Mouse (Mus musculus): Measurements from ENCODE around the gene Ascl1. TPM values are rescaled to one million over a fixed set of nuclear protein-coding genes. Genes with fewer than 3 reads are reported as not detected.

Gene Ascl1
- polyA plus RNA-seq (2012; rRNA removed) = 0.14 and 0.15 TPM in 2 replicates

DNA sequence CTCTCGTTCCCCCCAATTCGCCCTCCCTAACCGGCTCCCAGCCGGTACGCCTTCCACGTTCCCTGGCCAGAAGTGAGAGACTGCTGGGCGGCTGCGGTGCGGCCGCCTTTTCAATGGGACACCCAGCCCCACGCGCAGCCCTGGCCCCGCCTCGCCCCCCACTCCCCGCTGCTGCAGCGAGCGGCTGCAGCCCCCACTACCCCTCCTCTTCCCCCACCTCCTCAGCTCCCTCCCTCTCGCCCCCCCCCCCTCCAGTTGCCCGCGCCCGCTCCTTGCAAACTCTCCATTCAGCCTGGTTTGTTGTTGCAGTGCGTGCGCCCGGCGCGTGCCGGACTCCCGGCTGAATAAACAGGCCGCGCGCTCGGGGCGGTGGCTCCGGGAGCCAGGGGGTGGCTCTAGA, at the start of gene Ascl1:
TSS of gene Ascl1 (minus strand) at position 85 of the 400 bp plus-strand sequence.
- TF ChIP-seq POLR2A (IDR thresholded peaks at IDR 0.05; ENCODE audit: low read depth, low read length) (no peak), CTCF (conservative IDR thresholded peaks at IDR 0.05; ENCODE audit: insufficient read depth, insufficient read length, low read depth, low read length) (no peak)
- peak within 1 kb of the TSS; percentile 48 for H3K4me3 ChIP-seq (ENCODE audit: insufficient read depth, low read depth, low read length)
- no peak for DNase-seq
- H3K4me1 ChIP-seq (ENCODE audit: control insufficient read depth, insufficient read depth, low read length) = no peaks in the 10 kb centered on the region; the same call in 1 of the 2 replicates
- peaks cover 7% of the 10 kb centered on the region for H3K27me3 ChIP-seq (replicated peaks; ENCODE audit: control insufficient read depth, insufficient read depth, low read length)
- H3K36me3 ChIP-seq (ENCODE audit: control insufficient read depth, insufficient read depth, low read length) = no peaks in the 10 kb centered on the region
- under 1% methylated on average over 33 of the region's 34 CpGs for WGBS
- no peak within 1 kb of the TSS for H3K27ac ChIP-seq (ENCODE audit: insufficient read depth, low read depth, low read length)

DNA sequence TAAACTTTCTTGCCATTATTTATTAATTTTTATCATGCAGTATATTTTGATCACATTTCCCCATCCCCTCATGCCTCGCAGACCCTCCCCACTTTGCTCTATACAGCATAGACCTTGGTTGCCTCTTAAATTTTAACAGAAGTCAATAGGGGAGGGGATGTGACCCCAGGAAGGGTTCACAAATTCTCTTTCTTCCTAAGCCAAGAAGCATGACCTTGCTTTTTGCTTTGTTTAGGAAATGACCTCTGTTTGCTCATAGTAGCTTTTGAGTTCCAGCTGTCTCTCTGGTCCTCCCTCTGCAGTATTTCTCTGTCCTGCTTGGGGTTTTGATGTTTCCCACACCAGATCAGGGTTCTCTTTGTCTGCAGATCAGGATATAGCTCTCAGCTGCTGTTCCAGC, 40.7 kb upstream of the Ascl1 start:
- no peak overlapping the region for H3K4me3 ChIP-seq (ENCODE audit: insufficient read depth, low read depth, low read length)
- 38% methylated on average over 1 of the region's 1 CpGs for WGBS
- H3K27ac ChIP-seq (ENCODE audit: insufficient read depth, low read depth, low read length) = no peak overlapping the region
- no peak for DNase-seq
- TF ChIP-seq CTCF (conservative IDR thresholded peaks at IDR 0.05; ENCODE audit: insufficient read depth, insufficient read length, low read depth, low read length) (no peak), POLR2A (IDR thresholded peaks at IDR 0.05; ENCODE audit: low read depth, low read length) (no peak)
- H3K36me3 ChIP-seq (ENCODE audit: control insufficient read depth, insufficient read depth, low read length) = peaks cover 1% of the 10 kb centered on the region
- no peaks in the 10 kb centered on the region for H3K27me3 ChIP-seq (replicated peaks; ENCODE audit: control insufficient read depth, insufficient read depth, low read length)
- H3K4me1 ChIP-seq (ENCODE audit: control insufficient read depth, insufficient read depth, low read length) = no peaks in the 10 kb centered on the region; the same call in 1 of the 2 replicates

DNA sequence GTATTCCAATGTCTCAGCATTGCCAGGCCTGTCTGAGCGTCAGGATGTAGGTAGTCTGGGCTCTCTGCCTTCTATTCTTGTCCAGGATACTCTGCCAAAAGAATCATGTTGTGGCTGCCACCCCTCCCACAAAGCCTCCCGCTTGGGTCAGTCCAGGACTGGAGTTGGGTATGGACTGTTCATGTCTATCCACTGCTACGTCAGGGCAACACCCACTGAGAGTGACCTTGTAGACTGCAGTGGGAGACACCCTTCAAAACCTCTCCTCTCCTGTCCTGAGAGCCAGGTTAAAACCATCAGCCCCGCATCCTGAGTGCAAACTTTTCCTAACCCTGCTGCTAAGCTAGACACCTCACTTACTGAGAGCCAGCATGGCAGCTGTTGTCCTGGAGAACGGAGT, 28.2 kb upstream of the Ascl1 start, which contains the start of gene Pah:
TSS of gene Pah (plus strand) at position 150 of the 400 bp plus-strand sequence.
- no peaks in the 10 kb centered on the region for H3K27me3 ChIP-seq (replicated peaks; ENCODE audit: control insufficient read depth, insufficient read depth, low read length)
- peak; percentile 91 for DNase-seq
- peaks cover 20% of the 10 kb centered on the region for H3K4me1 ChIP-seq (ENCODE audit: control insufficient read depth, insufficient read depth, low read length)
- H3K27ac ChIP-seq (ENCODE audit: insufficient read depth, low read depth, low read length) = peak within 1 kb of the TSS; percentile 95
- TF ChIP-seq CTCF (conservative IDR thresholded peaks at IDR 0.05; ENCODE audit: insufficient read depth, insufficient read length, low read depth, low read length) (no peak), POLR2A (IDR thresholded peaks at IDR 0.05; ENCODE audit: low read depth, low read length) (no peak)
- WGBS = 46% methylated on average over 5 of the region's 5 CpGs
- peak within 1 kb of the TSS; percentile 52 for H3K4me3 ChIP-seq (ENCODE audit: insufficient read depth, low read depth, low read length)
- H3K36me3 ChIP-seq (ENCODE audit: control insufficient read depth, insufficient read depth, low read length) = peaks cover 3% of the 10 kb centered on the region; the same call in 1 of the 2 replicates

DNA sequence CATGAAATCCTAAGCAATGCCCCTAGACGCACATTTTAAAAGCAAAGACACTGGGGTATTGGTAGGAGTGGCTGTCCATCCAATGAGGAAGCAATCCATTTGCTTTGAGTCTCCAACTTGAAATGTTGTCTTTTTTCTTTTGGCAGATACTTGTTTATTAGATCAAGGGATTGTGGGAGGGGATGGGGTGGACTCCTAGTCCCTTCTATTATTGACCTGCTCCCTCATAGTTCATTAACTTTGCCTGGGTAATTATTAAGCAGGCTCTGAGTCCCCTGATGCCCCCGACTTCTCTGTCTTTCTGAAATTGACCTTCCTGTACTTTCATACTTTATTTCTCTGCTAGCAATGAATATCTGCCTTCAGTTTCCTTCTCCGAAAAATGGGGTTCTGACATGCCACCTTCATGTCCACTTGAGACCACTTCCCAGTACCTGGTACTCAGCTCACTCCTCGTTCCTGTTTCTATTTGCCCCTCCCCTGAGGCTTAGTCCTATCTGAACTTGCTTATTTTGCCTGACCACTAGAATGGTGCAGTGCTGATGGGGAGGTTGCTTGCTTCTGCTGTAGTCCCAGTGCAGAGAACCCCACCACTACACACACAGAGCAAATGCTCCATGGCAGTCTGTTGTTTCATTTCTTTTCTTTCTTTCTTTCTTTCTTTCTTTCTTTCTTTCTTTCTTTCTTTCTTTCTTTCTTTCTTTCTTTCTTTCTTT, 27.1 kb upstream of the Ascl1 start:
- Histone ChIP-seq H3K36me3 (ENCODE audit: control insufficient read depth, insufficient read depth, low read length) (peaks cover 3% of the 10 kb centered on the region; the same call in 1 of the 2 replicates), H3K27ac (ENCODE audit: insufficient read depth, low read depth, low read length) (peak overlapping the region; percentile 95), H3K27me3 (replicated peaks; ENCODE audit: control insufficient read depth, insufficient read depth, low read length) (no peaks in the 10 kb centered on the region), H3K4me1 (ENCODE audit: control insufficient read depth, insufficient read depth, low read length) (peaks cover 20% of the 10 kb centered on the region), H3K4me3 (ENCODE audit: insufficient read depth, low read depth, low read length) (peak overlapping the region; percentile 10)
- peak; percentile 89 for DNase-seq
- TF ChIP-seq POLR2A (IDR thresholded peaks at IDR 0.05; ENCODE audit: low read depth, low read length) = no peak
- no peak for TF ChIP-seq CTCF (conservative IDR thresholded peaks at IDR 0.05; ENCODE audit: insufficient read depth, insufficient read length, low read depth, low read length)
- 34% methylated on average over 4 of the region's 4 CpGs for WGBS

DNA sequence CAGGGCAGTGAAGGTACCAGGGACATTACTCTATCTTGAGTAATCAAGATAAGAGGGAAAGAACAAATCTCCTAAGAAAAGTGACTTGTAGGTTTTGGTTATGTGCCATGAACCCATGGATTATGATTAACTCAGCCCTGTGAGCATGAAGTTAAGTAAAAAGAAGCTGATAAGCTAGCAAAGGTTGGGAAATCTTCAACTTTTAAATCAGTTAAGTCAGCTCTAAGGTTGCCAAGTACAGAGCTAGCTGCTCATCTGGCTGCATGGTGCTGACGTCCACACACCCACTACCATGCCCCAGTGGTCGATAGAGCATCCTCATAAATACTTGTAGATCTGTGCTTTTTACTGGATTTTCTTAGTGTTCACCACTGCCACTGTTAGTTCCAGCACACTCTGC, 25.1 kb upstream of the Ascl1 start:
- TF ChIP-seq CTCF (conservative IDR thresholded peaks at IDR 0.05; ENCODE audit: insufficient read depth, insufficient read length, low read depth, low read length) (no peak), POLR2A (IDR thresholded peaks at IDR 0.05; ENCODE audit: low read depth, low read length) (no peak)
- 36% methylated on average over 2 of the region's 2 CpGs for WGBS
- peak; percentile 88 for DNase-seq
- Histone ChIP-seq H3K4me3 (ENCODE audit: insufficient read depth, low read depth, low read length) (no peak overlapping the region), H3K36me3 (ENCODE audit: control insufficient read depth, insufficient read depth, low read length) (no peaks in the 10 kb centered on the region), H3K27ac (ENCODE audit: insufficient read depth, low read depth, low read length) (peak overlapping the region; percentile 76), H3K27me3 (replicated peaks; ENCODE audit: control insufficient read depth, insufficient read depth, low read length) (no peaks in the 10 kb centered on the region), H3K4me1 (ENCODE audit: control insufficient read depth, insufficient read depth, low read length) (peaks cover 20% of the 10 kb centered on the region)

DNA sequence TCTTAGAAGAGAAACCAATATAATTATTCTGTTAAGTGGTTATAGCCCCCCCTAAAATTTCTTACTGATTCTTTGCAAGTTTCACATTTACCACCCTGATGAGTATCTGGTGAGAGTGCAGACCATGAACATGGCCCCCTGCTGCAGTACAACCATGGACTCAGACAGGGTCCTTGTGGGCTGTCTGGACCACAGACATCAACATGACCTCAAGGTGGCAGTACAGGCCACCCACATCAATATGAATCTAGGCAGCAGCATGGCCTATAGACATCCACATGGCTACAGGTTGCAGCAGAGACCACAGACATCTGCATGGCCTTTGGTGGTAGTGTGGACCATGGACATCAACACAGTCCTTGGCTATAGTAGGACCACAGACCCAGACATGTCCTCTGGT, 19.6 kb upstream of the Ascl1 start:
- Histone ChIP-seq H3K36me3 (ENCODE audit: control insufficient read depth, insufficient read depth, low read length) (no peaks in the 10 kb centered on the region), H3K4me1 (ENCODE audit: control insufficient read depth, insufficient read depth, low read length) (peaks cover 3% of the 10 kb centered on the region; the same call in 1 of the 2 replicates), H3K4me3 (ENCODE audit: insufficient read depth, low read depth, low read length) (no peak overlapping the region), H3K27ac (ENCODE audit: insufficient read depth, low read depth, low read length) (no peak overlapping the region), H3K27me3 (replicated peaks; ENCODE audit: control insufficient read depth, insufficient read depth, low read length) (no peaks in the 10 kb centered on the region)
- peak; percentile 82 for TF ChIP-seq CTCF (conservative IDR thresholded peaks at IDR 0.05; ENCODE audit: insufficient read depth, insufficient read length, low read depth, low read length)
- no peak for TF ChIP-seq POLR2A (IDR thresholded peaks at IDR 0.05; ENCODE audit: low read depth, low read length)
- peak; percentile 46 for DNase-seq

DNA sequence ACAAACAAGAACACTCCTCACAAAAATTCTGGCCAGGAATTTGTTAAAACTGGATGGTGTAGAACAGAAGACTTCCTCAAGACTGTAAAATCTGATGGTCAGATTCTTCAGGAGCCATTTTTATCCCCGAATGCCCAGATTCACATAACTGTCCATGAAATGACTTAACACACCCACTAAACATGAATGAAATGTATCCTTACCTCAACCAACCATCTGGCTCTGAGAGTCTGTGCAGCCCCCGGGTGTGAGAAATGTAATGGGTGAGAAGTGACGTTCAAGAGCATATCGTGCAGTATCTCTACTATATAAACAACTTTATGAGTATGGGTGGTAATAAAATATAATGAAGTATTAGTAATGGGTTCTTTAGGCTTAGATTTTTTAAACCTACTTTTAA, 15.1 kb upstream of the Ascl1 start:
- DNase-seq = no peak
- Histone ChIP-seq H3K4me1 (ENCODE audit: control insufficient read depth, insufficient read depth, low read length) (no peaks in the 10 kb centered on the region; the same call in 1 of the 2 replicates), H3K4me3 (ENCODE audit: insufficient read depth, low read depth, low read length) (no peak overlapping the region), H3K27me3 (replicated peaks; ENCODE audit: control insufficient read depth, insufficient read depth, low read length) (no peaks in the 10 kb centered on the region), H3K27ac (ENCODE audit: insufficient read depth, low read depth, low read length) (no peak overlapping the region), H3K36me3 (ENCODE audit: control insufficient read depth, insufficient read depth, low read length) (no peaks in the 10 kb centered on the region)
- TF ChIP-seq POLR2A (IDR thresholded peaks at IDR 0.05; ENCODE audit: low read depth, low read length) (no peak), CTCF (conservative IDR thresholded peaks at IDR 0.05; ENCODE audit: insufficient read depth, insufficient read length, low read depth, low read length) (no peak)
- WGBS = 78% methylated on average over 4 of the region's 4 CpGs

Data from kidney, adult 2 months (tissue).